Mouse (Mus musculus) heart, adult 2 months (tissue): ENCODE data around the gene Il15ra.

Experiments used
- CTCF ChIP-seq: fragments of 200-600 bp; IDR thresholded peaks from 2 replicates; pipeline ENCODE4 v1.8.1; 2022; ENCODE audit warnings: antibody characterized with exemption, mild to moderate bottlenecking, moderate library complexity
- POLR2A ChIP-seq: fragments of 200-500 bp; IDR thresholded peaks from 2 replicates; pipeline ENCODE4 v1.6.1; 2011; ENCODE audit warnings: mild to moderate bottlenecking, low read depth, low read length, control low read depth; ENCODE audit not compliant: insufficient read depth

GRCm38 (mm10) chr2:11714535-11714934 is 9.4 kb downstream of the Il15ra start:
- no peak for TF ChIP-seq CTCF
- TF ChIP-seq POLR2A: no peak
